Mouse (Mus musculus): ENCODE data around the gene Ntrk2. TPM values are rescaled to one million over a fixed set of nuclear protein-coding genes. Genes with fewer than 3 reads are reported as not detected.
"Not testable (repeated sequence)": the region's sequence is repeated elsewhere in the genome, so short reads cannot be mapped to it uniquely, and the experiment has no call there.

Ntrk2 gene
- polyA plus RNA-seq, 1 experiment from 2014 or later, result 127 TPM

- not testable (repeated sequence) for H3K36me3 ChIP-seq; H3K27me3 ChIP-seq; ATAC-seq (ENCODE audit: low FRiP score, low read depth); H3K27ac ChIP-seq (replicated peaks); H3K4me2 ChIP-seq; H3K4me3 ChIP-seq; H3K4me1 ChIP-seq (replicated peaks); H3K9ac ChIP-seq; H3K9me3 ChIP-seq
- 96% methylated on average over 10 of the region's 10 CpGs for WGBS
Observed at GRCm38 (mm10) chr13:59107791-59108190, 301.4 kb downstream of the Ntrk2 start.

- WGBS, result 92% methylated on average over 5 of the region's 5 CpGs
- Histone ChIP-seq H3K27ac (replicated peaks) (no peak overlapping the region), H3K9ac (no peak overlapping the region), H3K4me2 (no peak overlapping the region), H3K4me1 (replicated peaks) (no peaks in the 10 kb centered on the region), H3K9me3 (no peaks in the 10 kb centered on the region), H3K36me3 (0 out of 2 replicates have a peak, but pooled peaks cover 2% of the 10 kb centered on the region), H3K27me3 (no peaks in the 10 kb centered on the region), H3K4me3 (no peak overlapping the region)
- ATAC-seq (ENCODE audit: low FRiP score, low read depth), result no peak
Observed at GRCm38 (mm10) chr13:59110107-59110506, 303.7 kb downstream of the Ntrk2 start.

- no peaks in the 10 kb centered on the region for H3K9me3 ChIP-seq
- H3K4me3 ChIP-seq, result no peak overlapping the region
- no peak overlapping the region for H3K27ac ChIP-seq (replicated peaks)
- H3K4me2 ChIP-seq, result no peak overlapping the region
- no peak for ATAC-seq (ENCODE audit: low FRiP score, low read depth)
- H3K27me3 ChIP-seq, result no peaks in the 10 kb centered on the region
- 94% methylated on average over 1 of the region's 1 CpGs for WGBS
- H3K9ac ChIP-seq, result no peak overlapping the region
- 0 out of 2 replicates have a peak, but pooled peaks cover 3% of the 10 kb centered on the region for H3K36me3 ChIP-seq
- H3K4me1 ChIP-seq (replicated peaks), result no peaks in the 10 kb centered on the region
Observed at GRCm38 (mm10) chr13:59114684-59115083, 308.3 kb downstream of the Ntrk2 start.

- no peak overlapping the region for H3K27ac ChIP-seq (replicated peaks)
- no peaks in the 10 kb centered on the region for H3K9me3 ChIP-seq
- no peak overlapping the region for H3K4me2 ChIP-seq
- no peaks in the 10 kb centered on the region for H3K4me1 ChIP-seq (replicated peaks)
- H3K36me3 ChIP-seq, result 0 out of 2 replicates have a peak, but pooled peaks cover 3% of the 10 kb centered on the region
- WGBS, result 96% methylated on average over 14 of the region's 14 CpGs
- no peak overlapping the region for H3K9ac ChIP-seq
- H3K4me3 ChIP-seq, result no peak overlapping the region
- no peak for ATAC-seq (ENCODE audit: low FRiP score, low read depth)
- H3K27me3 ChIP-seq, result no peaks in the 10 kb centered on the region
Observed at GRCm38 (mm10) chr13:59115551-59115950, 309.2 kb downstream of the Ntrk2 start.

- Histone ChIP-seq H3K4me1 (replicated peaks) (no peaks in the 10 kb centered on the region), H3K9me3 (no peaks in the 10 kb centered on the region), H3K4me2 (no peak overlapping the region), H3K4me3 (no peak overlapping the region), H3K27ac (replicated peaks) (no peak overlapping the region), H3K27me3 (no peaks in the 10 kb centered on the region), H3K9ac (no peak overlapping the region), H3K36me3 (0 out of 2 replicates have a peak, but pooled peaks cover 3% of the 10 kb centered on the region)
- no peak for ATAC-seq (ENCODE audit: low FRiP score, low read depth)
- 89% methylated on average over 5 of the region's 5 CpGs for WGBS
Observed at GRCm38 (mm10) chr13:59117233-59117632, 310.9 kb downstream of the Ntrk2 start.

GRCm38 (mm10) chr13:59119596-59120394, 313.4 kb downstream of the Ntrk2 start:
- Histone ChIP-seq H3K27ac (replicated peaks) (no peak overlapping the region), H3K36me3 (0 out of 2 replicates have a peak, but pooled peaks cover 3% of the 10 kb centered on the region), H3K9ac (no peak overlapping the region), H3K9me3 (no peaks in the 10 kb centered on the region), H3K4me2 (no peak overlapping the region), H3K4me3 (no peak overlapping the region), H3K4me1 (replicated peaks) (no peaks in the 10 kb centered on the region), H3K27me3 (no peaks in the 10 kb centered on the region)
- WGBS, result 76% methylated on average over 10 of the region's 10 CpGs
- no peak for ATAC-seq (ENCODE audit: low FRiP score, low read depth)

GRCm38 (mm10) chr13:59143141-59143744, 336.9 kb downstream of the Ntrk2 start:
- peak; percentile 79 for ATAC-seq (ENCODE audit: low FRiP score, low read depth)
- no peaks in the 10 kb centered on the region for H3K27me3 ChIP-seq
- H3K4me3 ChIP-seq, result no peak overlapping the region
- no peaks in the 10 kb centered on the region for H3K9me3 ChIP-seq
- peak overlapping the region; percentile 82 for H3K27ac ChIP-seq (replicated peaks)
- no peaks in the 10 kb centered on the region for H3K36me3 ChIP-seq
- 46% methylated on average over 7 of the region's 7 CpGs for WGBS
- H3K9ac ChIP-seq, result no peak overlapping the region
- H3K4me1 ChIP-seq (replicated peaks), result peaks cover 38% of the 10 kb centered on the region
- no peak overlapping the region for H3K4me2 ChIP-seq

- Histone ChIP-seq H3K9ac (no peak overlapping the region), H3K36me3 (no peaks in the 10 kb centered on the region), H3K9me3 (no peaks in the 10 kb centered on the region), H3K4me1 (replicated peaks) (peaks cover 40% of the 10 kb centered on the region), H3K4me3 (peak overlapping the region; percentile 5; the same call in 1 of the 2 replicates), H3K27ac (replicated peaks) (peak overlapping the region; percentile 82), H3K4me2 (peak overlapping the region; percentile 41), H3K27me3 (no peaks in the 10 kb centered on the region)
- WGBS, result 18% methylated on average over 11 of the region's 11 CpGs
- peak; percentile 91 for ATAC-seq (ENCODE audit: low FRiP score, low read depth)
Observed at GRCm38 (mm10) chr13:59144321-59144856, 338.0 kb downstream of the Ntrk2 start.

- 28% methylated on average over 21 of the region's 21 CpGs for WGBS
- ATAC-seq (ENCODE audit: low FRiP score, low read depth), result peak; percentile 74
Observed at GRCm38 (mm10) chr13:59145677-59146555, 339.5 kb downstream of the Ntrk2 start.

GRCm38 (mm10) chr13:59146616-59147015, 340.2 kb downstream of the Ntrk2 start:
- Histone ChIP-seq H3K36me3 (no peaks in the 10 kb centered on the region), H3K27me3 (no peaks in the 10 kb centered on the region), H3K4me2 (no peak overlapping the region), H3K4me3 (no peak overlapping the region), H3K9ac (no peak overlapping the region), H3K9me3 (no peaks in the 10 kb centered on the region), H3K27ac (replicated peaks) (peak overlapping the region; percentile 82), H3K4me1 (replicated peaks) (peaks cover 40% of the 10 kb centered on the region)
- no peak for ATAC-seq (ENCODE audit: low FRiP score, low read depth)
- WGBS, result 80% methylated on average over 7 of the region's 7 CpGs

More at GRCm38 (mm10) chr13:59145677-59146555, 339.5 kb downstream of the Ntrk2 start:
- Histone ChIP-seq H3K9me3 (no peaks in the 10 kb centered on the region), H3K27me3 (no peaks in the 10 kb centered on the region), H3K9ac (no peak overlapping the region), H3K4me1 (replicated peaks) (peaks cover 40% of the 10 kb centered on the region), H3K27ac (replicated peaks) (peak overlapping the region; percentile 82), H3K4me2 (peak overlapping the region; percentile 25), H3K36me3 (no peaks in the 10 kb centered on the region), H3K4me3 (no peak overlapping the region)

- no peak overlapping the region for H3K27ac ChIP-seq (replicated peaks)
- no peaks in the 10 kb centered on the region for H3K27me3 ChIP-seq
- WGBS, result 49% methylated on average over 4 of the region's 4 CpGs
- no peak overlapping the region for H3K9ac ChIP-seq
- no peaks in the 10 kb centered on the region for H3K9me3 ChIP-seq
- no peak for ATAC-seq (ENCODE audit: low FRiP score, low read depth)
- no peak overlapping the region for H3K4me3 ChIP-seq
- H3K36me3 ChIP-seq, result no peaks in the 10 kb centered on the region
- H3K4me1 ChIP-seq (replicated peaks), result peaks cover 40% of the 10 kb centered on the region
- H3K4me2 ChIP-seq, result no peak overlapping the region
Observed at GRCm38 (mm10) chr13:59147976-59148375, 341.6 kb downstream of the Ntrk2 start.
